In the genomic region with DNA sequence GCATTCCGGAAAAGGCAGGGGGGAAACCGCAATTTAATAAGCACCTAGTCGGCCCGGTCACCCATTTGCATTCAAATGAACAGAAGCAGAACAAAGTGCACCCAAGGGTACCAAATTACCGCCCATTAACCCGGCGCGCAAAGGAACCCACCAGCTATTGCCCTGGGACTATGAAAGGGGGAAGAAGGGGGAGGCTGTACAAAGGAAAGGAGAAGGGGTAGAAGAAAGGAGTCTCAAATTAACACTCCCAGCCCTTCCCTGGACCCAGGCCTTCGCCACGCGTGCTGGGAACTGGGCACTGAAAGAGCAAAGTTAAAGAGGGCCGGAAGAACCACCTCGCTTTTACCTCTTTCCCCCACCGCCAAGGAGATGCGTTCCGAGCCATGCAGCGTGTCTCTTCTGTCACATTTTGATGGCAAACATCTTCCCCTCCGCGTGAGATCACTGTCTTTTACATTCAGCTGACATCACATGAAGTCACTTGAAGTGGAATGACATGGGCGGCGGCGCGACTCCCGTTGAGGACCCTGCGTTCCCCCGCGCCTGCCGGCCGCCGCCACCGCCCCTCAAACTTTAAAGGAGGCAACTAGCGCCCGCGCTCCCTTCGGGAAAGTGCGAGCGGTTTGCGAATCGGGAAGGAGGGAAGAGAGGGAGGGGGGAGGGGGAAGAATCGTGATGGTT, we compare ENCODE assay signal across 9 mouse cellular contexts. TPM values are rescaled to one million over a fixed set of nuclear protein-coding genes. Genes with fewer than 3 reads are reported as not detected.
DNase-seq lines count a peak whose midpoint lies in the region; ATAC-seq and TF ChIP-seq lines count a peak whose summit lies in the region.
"Had no signal": no experiment of that assay in that cellular context is flagged by ENCODE, and none has a peak within 500 bp of the region (broad histone marks: within the 10 kb centered on the region; RNA-seq: fewer than 3 reads in every experiment).

No protein-coding gene starts in this region.

- no peak overlapping the region for H3K27ac ChIP-seq in gastrocnemius, adult 2 months
- H3K27ac ChIP-seq in lung, embryonic 15.5 days: no peak overlapping the region
- H3K27ac ChIP-seq in intestine, embryonic 15.5 days: no peak overlapping the region

- WGBS in lung, embryonic 15.5 days: 2% methylated on average over 40 of the region's 40 CpGs
- under 1% methylated on average over 40 of the region's 40 CpGs for WGBS in intestine, embryonic 15.5 days

- intact Hi-C loops in gastrocnemius, adult 2 months (cut with DNase I): no loop called here

- TF ChIP-seq CTCF in gastrocnemius, adult 2 months (IDR thresholded peaks at IDR 0.05): no peak

- no peak overlapping the region for H3K9ac ChIP-seq in lung, embryonic 15.5 days
- H3K9ac ChIP-seq in intestine, embryonic 15.5 days: no peak overlapping the region

- peaks cover 100% of the 10 kb centered on the region for H3K27me3 ChIP-seq in lung, embryonic 15.5 days
- H3K27me3 ChIP-seq in intestine, embryonic 15.5 days (replicated peaks): peaks cover 93% of the 10 kb centered on the region

- H3K9me3 ChIP-seq in lung, embryonic 15.5 days: no peaks in the 10 kb centered on the region
- H3K9me3 ChIP-seq in intestine, embryonic 15.5 days: no peaks in the 10 kb centered on the region

- H3K36me3 ChIP-seq in lung, embryonic 15.5 days: no peaks in the 10 kb centered on the region
- no peaks in the 10 kb centered on the region for H3K36me3 ChIP-seq in intestine, embryonic 15.5 days

- no peak for DNase-seq in gastrocnemius, adult 2 months
- DNase-seq in gastrocnemius, adult 18-20 months (ENCODE audit: low spot score): no peak
- no peak for DNase-seq in lung, postnatal 14 days
- peak; percentile 78 for DNase-seq in retina, postnatal 1 day
- DNase-seq in adrenal gland, adult 2 months: no peak
- DNase-seq in ovary, adult 18-20 months (ENCODE audit: low spot score): no peak
- DNase-seq: gastrocnemius, postnatal 14 days had no signal

- peaks cover 20% of the 10 kb centered on the region for H3K4me1 ChIP-seq in lung, embryonic 15.5 days
- H3K4me1 ChIP-seq in intestine, embryonic 15.5 days (replicated peaks): peaks cover 16% of the 10 kb centered on the region

- H3K4me2 ChIP-seq in lung, embryonic 15.5 days: peak overlapping the region; percentile 40; the same call in 1 of the 2 replicates
- peak overlapping the region; percentile 40 for H3K4me2 ChIP-seq in intestine, embryonic 15.5 days (replicated peaks)

- peak overlapping the region; percentile 37; the same call in 1 of the 2 replicates for H3K4me3 ChIP-seq in gastrocnemius, adult 2 months
- H3K4me3 ChIP-seq in lung, embryonic 15.5 days: 0 out of 2 replicates have a peak overlapping the region, but pooled peaks have one; percentile 1
- 0 out of 2 replicates have a peak overlapping the region, but pooled peaks have one; percentile 11 for H3K4me3 ChIP-seq in intestine, embryonic 15.5 days (replicated peaks)

- ATAC-seq in lung, embryonic 15.5 days (ENCODE audit: borderline replicate concordance, extremely low read depth, low FRiP score, low TSS enrichment): no peak
- no peak for ATAC-seq in intestine, embryonic 15.5 days

RNA-seq across cellular contexts. Expression of a gene that starts 2.6 kb away (rescaled TPM):
- not detected for total RNA-seq in gastrocnemius, adult 2 months (2021)
- not detected for total RNA-seq in gastrocnemius, adult 18-20 months (2021)
- polyA plus RNA-seq in lung, embryonic 15.5 days (2015; fragmentation: Nextera tagmentation; extraction: Ambion mirVana): 0.21 TPM in 1 of 2 replicates, not detected in the other
- not detected in 2 replicates for polyA plus RNA-seq in intestine, embryonic 15.5 days (2015; fragmentation: Nextera tagmentation; extraction: Ambion mirVana)
- not detected for total RNA-seq in adrenal gland, adult 2 months (2021)
- polyA plus RNA-seq in adrenal gland, adult 2 months (2012; rRNA removed): not detected in 2 replicates
- total RNA-seq: gastrocnemius, postnatal 14 days had no signal
